Mouse (Mus musculus): ENCODE results near the gene Atp2a3. TPM values are rescaled to one million over a fixed set of nuclear protein-coding genes. Genes with fewer than 3 reads are reported as not detected.
A peak's percentile ranks its signal among the peaks of the same experiment; 100 is the strongest.

The Atp2a3 gene
- polyA plus RNA-seq, 1 experiment from 2014 or later: 23.5 TPM

GRCm38 (mm10) chr11:72940208-72941143 lies 20.5 kb upstream of the Atp2a3 start:
- H3K9ac ChIP-seq (ENCODE audit: low read depth, low read length): peak overlapping the region; percentile 52

GRCm38 (mm10) chr11:72944996-72945793 lies 15.8 kb upstream of the Atp2a3 start:
- 46% methylated on average over 7 of the region's 7 CpGs for WGBS
- no peak for ATAC-seq (replicated peaks; ENCODE audit: low FRiP score)
- Histone ChIP-seq H3K4me3 (ENCODE audit: low read depth, low read length) (no peak overlapping the region), H3K36me3 (ENCODE audit: control insufficient read depth, insufficient read depth, low read length) (no peaks in the 10 kb centered on the region), H3K4me1 (replicated peaks; ENCODE audit: control insufficient read depth, insufficient read depth, low read length) (peaks cover 30% of the 10 kb centered on the region), H3K9ac (ENCODE audit: low read depth, low read length) (no peak overlapping the region), H3K27me3 (replicated peaks; ENCODE audit: control insufficient read depth, insufficient read depth, low read length) (0 out of 2 replicates have a peak, but pooled peaks cover 2% of the 10 kb centered on the region), H3K27ac (ENCODE audit: low read depth, low read length) (peak overlapping the region; percentile 21; the same call in 1 of the 2 replicates), H3K9me3 (ENCODE audit: control insufficient read depth, low read length) (no peaks in the 10 kb centered on the region), H3K4me2 (no peak overlapping the region)
- DNase-seq (ENCODE audit: low spot score): no peak

More at GRCm38 (mm10) chr11:72940208-72941143, 20.5 kb upstream of the Atp2a3 start:
- ATAC-seq (replicated peaks; ENCODE audit: low FRiP score): peak; percentile 74; the same call in 1 of the 2 replicates
- H3K4me2 ChIP-seq: peak overlapping the region; percentile 63
- 30% methylated on average over 20 of the region's 20 CpGs for WGBS
- H3K27me3 ChIP-seq (replicated peaks; ENCODE audit: control insufficient read depth, insufficient read depth, low read length): no peaks in the 10 kb centered on the region
- H3K9me3 ChIP-seq (ENCODE audit: control insufficient read depth, low read length): no peaks in the 10 kb centered on the region
- peak overlapping the region; percentile 55 for H3K4me3 ChIP-seq (ENCODE audit: low read depth, low read length)
- no peak overlapping the region for H3K27ac ChIP-seq (ENCODE audit: low read depth, low read length)
- DNase-seq (ENCODE audit: low spot score): peak; percentile 47
- no peaks in the 10 kb centered on the region for H3K36me3 ChIP-seq (ENCODE audit: control insufficient read depth, insufficient read depth, low read length)
- peaks cover 15% of the 10 kb centered on the region for H3K4me1 ChIP-seq (replicated peaks; ENCODE audit: control insufficient read depth, insufficient read depth, low read length)

GRCm38 (mm10) chr11:72945875-72946559 lies 15.0 kb upstream of the Atp2a3 start:
- ATAC-seq (replicated peaks; ENCODE audit: low FRiP score) (no peak; the same call in 1 of the 2 replicates), DNase-seq (ENCODE audit: low spot score) (no peak)
- Histone ChIP-seq H3K4me3 (ENCODE audit: low read depth, low read length) (no peak overlapping the region), H3K4me1 (replicated peaks; ENCODE audit: control insufficient read depth, insufficient read depth, low read length) (peaks cover 25% of the 10 kb centered on the region), H3K27ac (ENCODE audit: low read depth, low read length) (peak overlapping the region; percentile 21; the same call in 1 of the 2 replicates), H3K9me3 (ENCODE audit: control insufficient read depth, low read length) (no peaks in the 10 kb centered on the region), H3K4me2 (peak overlapping the region; percentile 26; the same call in 1 of the 2 replicates), H3K9ac (ENCODE audit: low read depth, low read length) (no peak overlapping the region), H3K36me3 (ENCODE audit: control insufficient read depth, insufficient read depth, low read length) (no peaks in the 10 kb centered on the region), H3K27me3 (replicated peaks; ENCODE audit: control insufficient read depth, insufficient read depth, low read length) (0 out of 2 replicates have a peak, but pooled peaks cover 2% of the 10 kb centered on the region)
- WGBS: 19% methylated on average over 6 of the region's 6 CpGs

- DNase-seq (ENCODE audit: low spot score) (no peak), ATAC-seq (replicated peaks; ENCODE audit: low FRiP score) (no peak)
- 22% methylated on average over 6 of the region's 6 CpGs for WGBS
- Histone ChIP-seq H3K4me3 (ENCODE audit: low read depth, low read length) (no peak overlapping the region), H3K4me2 (peak overlapping the region; percentile 26; the same call in 1 of the 2 replicates), H3K4me1 (replicated peaks; ENCODE audit: control insufficient read depth, insufficient read depth, low read length) (peaks cover 25% of the 10 kb centered on the region), H3K9ac (ENCODE audit: low read depth, low read length) (no peak overlapping the region), H3K36me3 (ENCODE audit: control insufficient read depth, insufficient read depth, low read length) (no peaks in the 10 kb centered on the region), H3K27me3 (replicated peaks; ENCODE audit: control insufficient read depth, insufficient read depth, low read length) (0 out of 2 replicates have a peak, but pooled peaks cover 2% of the 10 kb centered on the region), H3K27ac (ENCODE audit: low read depth, low read length) (peak overlapping the region; percentile 6; the same call in 1 of the 2 replicates), H3K9me3 (ENCODE audit: control insufficient read depth, low read length) (no peaks in the 10 kb centered on the region)
Observed at GRCm38 (mm10) chr11:72946560-72947119, 14.3 kb upstream of the Atp2a3 start.

GRCm38 (mm10) chr11:72947840-72948239 lies 13.1 kb upstream of the Atp2a3 start:
- peaks cover 28% of the 10 kb centered on the region for H3K4me1 ChIP-seq (replicated peaks; ENCODE audit: control insufficient read depth, insufficient read depth, low read length)
- ATAC-seq (replicated peaks; ENCODE audit: low FRiP score): no peak
- 78% methylated on average over 11 of the region's 11 CpGs for WGBS

GRCm38 (mm10) chr11:72948254-72948653 lies 12.7 kb upstream of the Atp2a3 start:
- Histone ChIP-seq H3K27ac (ENCODE audit: low read depth, low read length) (no peak overlapping the region), H3K27me3 (replicated peaks; ENCODE audit: control insufficient read depth, insufficient read depth, low read length) (0 out of 2 replicates have a peak, but pooled peaks cover 2% of the 10 kb centered on the region), H3K4me1 (replicated peaks; ENCODE audit: control insufficient read depth, insufficient read depth, low read length) (peaks cover 32% of the 10 kb centered on the region), H3K9ac (ENCODE audit: low read depth, low read length) (no peak overlapping the region), H3K4me3 (ENCODE audit: low read depth, low read length) (no peak overlapping the region), H3K4me2 (no peak overlapping the region), H3K36me3 (ENCODE audit: control insufficient read depth, insufficient read depth, low read length) (no peaks in the 10 kb centered on the region), H3K9me3 (ENCODE audit: control insufficient read depth, low read length) (no peaks in the 10 kb centered on the region)
- 67% methylated on average over 7 of the region's 7 CpGs for WGBS
- ATAC-seq (replicated peaks; ENCODE audit: low FRiP score): no peak
- no peak for DNase-seq (ENCODE audit: low spot score)

More at GRCm38 (mm10) chr11:72947840-72948239, 13.1 kb upstream of the Atp2a3 start:
- DNase-seq (ENCODE audit: low spot score): no peak
- Histone ChIP-seq H3K9ac (ENCODE audit: low read depth, low read length) (no peak overlapping the region), H3K36me3 (ENCODE audit: control insufficient read depth, insufficient read depth, low read length) (no peaks in the 10 kb centered on the region), H3K27me3 (replicated peaks; ENCODE audit: control insufficient read depth, insufficient read depth, low read length) (0 out of 2 replicates have a peak, but pooled peaks cover 2% of the 10 kb centered on the region), H3K4me3 (ENCODE audit: low read depth, low read length) (no peak overlapping the region), H3K4me2 (no peak overlapping the region), H3K27ac (ENCODE audit: low read depth, low read length) (no peak overlapping the region), H3K9me3 (ENCODE audit: control insufficient read depth, low read length) (no peaks in the 10 kb centered on the region)

- H3K9me3 ChIP-seq (ENCODE audit: control insufficient read depth, low read length): no peaks in the 10 kb centered on the region
- ATAC-seq (replicated peaks; ENCODE audit: low FRiP score) (no peak), DNase-seq (ENCODE audit: low spot score) (no peak)
- H3K4me3 ChIP-seq (ENCODE audit: low read depth, low read length): no peak overlapping the region
- no peak overlapping the region for H3K4me2 ChIP-seq
- 60% methylated on average over 22 of the region's 22 CpGs for WGBS
- 0 out of 2 replicates have a peak, but pooled peaks cover 2% of the 10 kb centered on the region for H3K27me3 ChIP-seq (replicated peaks; ENCODE audit: control insufficient read depth, insufficient read depth, low read length)
- peaks cover 23% of the 10 kb centered on the region for H3K4me1 ChIP-seq (replicated peaks; ENCODE audit: control insufficient read depth, insufficient read depth, low read length)
- H3K9ac ChIP-seq (ENCODE audit: low read depth, low read length): no peak overlapping the region
- no peaks in the 10 kb centered on the region for H3K36me3 ChIP-seq (ENCODE audit: control insufficient read depth, insufficient read depth, low read length)
- no peak overlapping the region for H3K27ac ChIP-seq (ENCODE audit: low read depth, low read length)
Observed at GRCm38 (mm10) chr11:72951137-72952000, 9.6 kb upstream of the Atp2a3 start.
